Mouse (Mus musculus) MEL (cell line): ENCODE measurements around the gene Prox1. TPM values are rescaled to one million over a fixed set of nuclear protein-coding genes. Genes with fewer than 3 reads are reported as not detected.

Experiments used
- DNase-seq: peaks from one replicate; pipeline ENCODE4 v3.0.0; 2011; ENCODE audit warnings: low read depth, low spot score
- H3K27ac ChIP-seq: 2 replicates; pipeline ENCODE4 v1.5.1; 2012; ENCODE audit warnings: low read depth, mild to moderate bottlenecking, control low read depth, low read length, moderate library complexity; ENCODE audit not compliant: control insufficient read depth
- H3K27me3 ChIP-seq, 2 experiments: fragments of 150-350 bp in 1 of 2; sonication (generic) in 1 of 2; 2 replicates each; pipeline ENCODE4 v1.6.1; 2012; ENCODE audit warnings: low read length in 2 of 2, mild to moderate bottlenecking in 2 of 2, improper control_type of control experiment in 1 of 2, moderate library complexity in 1 of 2; ENCODE audit not compliant: insufficient read depth in 2 of 2, control insufficient read depth in 1 of 2
- H3K36me3 ChIP-seq, 2 experiments: 2 replicates each; pipeline ENCODE4 v1.6.1; 2012 to 2014; ENCODE audit warnings: low read length in 2 of 2, improper control_type of control experiment in 1 of 2, inconsistent platforms in 1 of 2, mild to moderate bottlenecking in 1 of 2; ENCODE audit not compliant: insufficient read depth in 2 of 2, control insufficient read depth in 1 of 2
- H3K4me1 ChIP-seq, 2 experiments: fragments of 150-350 bp in 1 of 2; sonication (generic) in 1 of 2; 2 replicates each; pipeline ENCODE4 v1.6.1; 2012; ENCODE audit warnings: low read length in 2 of 2, improper control_type of control experiment in 1 of 2, mild to moderate bottlenecking in 1 of 2; ENCODE audit not compliant: insufficient read depth in 2 of 2, control insufficient read depth in 1 of 2
- H3K4me3 ChIP-seq, 2 experiments: fragments of 150-350 bp in 1 of 2; sonication (generic) in 1 of 2; 2 replicates each; pipeline ENCODE4 v1.5.1; 2012; ENCODE audit warnings: low read depth in 2 of 2, low read length in 2 of 2, mild to moderate bottlenecking in 2 of 2, moderate library complexity in 2 of 2, control low read depth in 1 of 2, improper control_type of control experiment in 1 of 2; ENCODE audit not compliant: control insufficient read depth in 1 of 2, insufficient read depth in 1 of 2
- H3K79me2 ChIP-seq: 2 replicates; pipeline ENCODE4 v1.6.1; 2012; ENCODE audit warnings: mild to moderate bottlenecking, low read length, moderate library complexity; ENCODE audit not compliant: control insufficient read depth, poor library complexity, insufficient read depth
- H3K9ac ChIP-seq: 2 replicates; pipeline ENCODE4 v1.6.1; 2012; ENCODE audit warnings: low read depth, mild to moderate bottlenecking, control low read depth, low read length, moderate library complexity; ENCODE audit not compliant: control insufficient read depth, poor library complexity, severe bottlenecking
- H3K9me3 ChIP-seq: fragments of 150-350 bp; sonication (generic); replicated peaks from 2 replicates; pipeline ENCODE4 v1.6.1; 2012; ENCODE audit warnings: mild to moderate bottlenecking, low read length, improper control_type of control experiment, moderate library complexity; ENCODE audit not compliant: insufficient read depth
- BHLHE40 ChIP-seq: IDR thresholded peaks from 2 replicates; pipeline ENCODE4 v1.6.1; 2012; ENCODE audit warnings: low read depth, mild to moderate bottlenecking, inconsistent platforms, low read length, improper control_type of control experiment, borderline replicate concordance
- CHD2 ChIP-seq: IDR thresholded peaks from 2 replicates; pipeline ENCODE4 v1.6.1; 2011; ENCODE audit warnings: low read length, improper control_type of control experiment
- E2F4 ChIP-seq: IDR thresholded peaks from 2 replicates; pipeline ENCODE4 v1.6.1; 2011; ENCODE audit warnings: low read depth, low read length, improper control_type of control experiment, borderline replicate concordance
- ELF1 ChIP-seq: IDR thresholded peaks from 2 replicates; pipeline ENCODE4 v1.6.1; 2014; ENCODE audit warnings: low read depth, mild to moderate bottlenecking, inconsistent platforms, low read length, improper control_type of control experiment, moderate library complexity
- EP300 ChIP-seq, 2 experiments: IDR thresholded peaks; 2 replicates each; pipeline ENCODE4 v1.6.1; 2011; ENCODE audit warnings: improper control_type of control experiment in 2 of 2, low read length in 2 of 2, low read depth in 1 of 2, mild to moderate bottlenecking in 1 of 2
- GABPA ChIP-seq: IDR thresholded peaks from 2 replicates; pipeline ENCODE4 v1.6.1; 2012; ENCODE audit warnings: low read depth, mild to moderate bottlenecking, inconsistent platforms, low read length, improper control_type of control experiment, moderate library complexity
- GATA1 ChIP-seq: IDR thresholded peaks from 2 replicates; pipeline ENCODE4 v1.6.1; 2011; ENCODE audit warnings: low read depth, low read length, improper control_type of control experiment
- HCFC1 ChIP-seq: IDR thresholded peaks from 2 replicates; pipeline ENCODE4 v1.6.1; 2012; ENCODE audit warnings: low read depth, mild to moderate bottlenecking, inconsistent platforms, low read length, improper control_type of control experiment, moderate library complexity
- KAT2A ChIP-seq: conservative IDR thresholded peaks from 2 replicates; pipeline ENCODE4 v1.6.1; 2012; ENCODE audit warnings: low read depth, low read length, improper control_type of control experiment, inconsistent platforms
- MAFK ChIP-seq: IDR thresholded peaks from 2 replicates; pipeline ENCODE4 v1.6.1; 2011; ENCODE audit warnings: low read depth, mild to moderate bottlenecking, low read length, improper control_type of control experiment, borderline replicate concordance
- MAX ChIP-seq: IDR thresholded peaks from 2 replicates; pipeline ENCODE4 v1.6.1; 2011; ENCODE audit warnings: low read length, improper control_type of control experiment
- MEF2A ChIP-seq: IDR thresholded peaks from 2 replicates; pipeline ENCODE4 v1.6.1; 2014; ENCODE audit warnings: low read depth, mild to moderate bottlenecking, inconsistent platforms, low read length, improper control_type of control experiment; ENCODE audit not compliant: poor library complexity, insufficient replicate concordance, severe bottlenecking; ENCODE audit errors: extremely low read depth
- MYC ChIP-seq: IDR thresholded peaks from 2 replicates; pipeline ENCODE4 v1.6.1; 2011; ENCODE audit warnings: low read depth, mild to moderate bottlenecking, low read length, improper control_type of control experiment, moderate library complexity
- NELFE ChIP-seq: IDR thresholded peaks from 2 replicates; pipeline ENCODE4 v1.6.1; 2011; ENCODE audit warnings: low read depth, low read length, improper control_type of control experiment
- NRF1 ChIP-seq: IDR thresholded peaks from 2 replicates; pipeline ENCODE4 v1.6.1; 2014; ENCODE audit warnings: low read depth, mild to moderate bottlenecking, inconsistent platforms, low read length, improper control_type of control experiment, moderate library complexity; ENCODE audit not compliant: poor library complexity, insufficient read depth, severe bottlenecking
- POLR2AphosphoS2 ChIP-seq: IDR thresholded peaks from 2 replicates; pipeline ENCODE4 v1.6.1; 2011; ENCODE audit warnings: low read length, improper control_type of control experiment
- SIN3A ChIP-seq: IDR thresholded peaks from 2 replicates; pipeline ENCODE4 v1.6.1; 2012; ENCODE audit warnings: low read length, improper control_type of control experiment, inconsistent platforms
- TBP ChIP-seq: IDR thresholded peaks from 2 replicates; pipeline ENCODE4 v1.8.0; 2011; ENCODE audit warnings: low read depth, low read length, improper control_type of control experiment
- ZC3H11A ChIP-seq: IDR thresholded peaks from 2 replicates; pipeline ENCODE4 v1.6.1; 2012; ENCODE audit warnings: low read depth, mild to moderate bottlenecking, inconsistent platforms, low read length, improper control_type of control experiment
- ZKSCAN1 ChIP-seq: IDR thresholded peaks from 2 replicates; pipeline ENCODE4 v1.6.1; 2012; ENCODE audit warnings: low read depth, mild to moderate bottlenecking, inconsistent platforms, low read length, improper control_type of control experiment, moderate library complexity
- polyA plus RNA-seq, 2 experiments: library from polyadenylated mRNA; stranded (reverse) in 1 of 2; unstranded in 1 of 2; fragments of >175 nt in 1 of 2; fragments of >200 nt in 1 of 2; gene quantifications; 2 replicates each; pipeline versions ENCODE4 v1.2.1 to v1.2.4; 2012; ENCODE audit warnings: low replicate concordance in 2 of 2, low read depth in 1 of 2; ENCODE audit not compliant: insufficient read length in 2 of 2, insufficient read depth in 1 of 2, missing spikeins in 1 of 2
- total RNA-seq: library from RNA; depleted of rRNA; stranded (reverse); fragments of 300-350 nt; gene quantifications from 2 replicates; pipeline ENCODE4 v1.2.3, GENCODE M21; 2012

Gene Prox1
- total and polyA plus RNA-seq, 3 experiments: not detected

- Histone ChIP-seq H3K27ac (no peak overlapping the region), H3K36me3 (no peaks in the 10 kb centered on the region), H3K9me3 (no peaks in the 10 kb centered on the region), H3K4me3 (no peak overlapping the region), H3K4me1 (no peaks in the 10 kb centered on the region), H3K9ac (no peak overlapping the region), H3K79me2 (no peaks in the 10 kb centered on the region), H3K27me3 (no peaks in the 10 kb centered on the region)
- DNase-seq: no peak
- no peak for TF ChIP-seq EP300 (IDR thresholded peaks at IDR 0.05; ENCODE audit: low read depth in 1 of 2, low read length in 2 of 2)
- no peak for TF ChIP-seq POLR2AphosphoS2
- no peak for TF ChIP-seq BHLHE40
- no peak for TF ChIP-seq ZC3H11A
- TF ChIP-seq TBP: no peak
- TF ChIP-seq GATA1: no peak
- TF ChIP-seq MAFK: no peak
- no peak for TF ChIP-seq NRF1
- no peak for TF ChIP-seq ELF1
- no peak for TF ChIP-seq SIN3A
- TF ChIP-seq ZKSCAN1: no peak
- TF ChIP-seq KAT2A: no peak
- TF ChIP-seq HCFC1: no peak
These were observed 21.2 kb downstream of the Prox1 start for GRCm38 (mm10) chr1:190149233-190149741.

- H3K4me1 ChIP-seq: no peaks in the 10 kb centered on the region
- H3K4me3 ChIP-seq: no peak overlapping the region
- no peaks in the 10 kb centered on the region for H3K36me3 ChIP-seq
- H3K9me3 ChIP-seq: no peaks in the 10 kb centered on the region
- no peak for TF ChIP-seq NRF1
- TF ChIP-seq, all 39 proteins: peak for 0
- Histone ChIP-seq H3K9ac (no peak overlapping the region), H3K27ac (no peak overlapping the region), H3K79me2 (no peaks in the 10 kb centered on the region), H3K27me3 (no peaks in the 10 kb centered on the region)
- DNase-seq: no peak
These were observed 21.8 kb downstream of the Prox1 start for GRCm38 (mm10) chr1:190148661-190149232.

GRCm38 (mm10) chr1:190147816-190148215 lies 22.7 kb downstream of the Prox1 start:
- TF ChIP-seq KAT2A (no peak), MYC (no peak), ZKSCAN1 (no peak), MEF2A (no peak), MAX (no peak), GABPA (no peak), NELFE (no peak), ELF1 (no peak), E2F4 (no peak), CHD2 (no peak), GATA1 (no peak)
- Histone ChIP-seq H3K4me3 (no peak overlapping the region), H3K4me1 (no peaks in the 10 kb centered on the region), H3K27me3 (no peaks in the 10 kb centered on the region), H3K36me3 (no peaks in the 10 kb centered on the region), H3K27ac (no peak overlapping the region), H3K79me2 (no peaks in the 10 kb centered on the region), H3K9ac (no peak overlapping the region), H3K9me3 (no peaks in the 10 kb centered on the region)
- no peak for DNase-seq
